Mouse (Mus musculus) forebrain, postnatal 0 days (tissue): ENCODE results near the gene Lhfpl2. TPM values are rescaled to one million over a fixed set of nuclear protein-coding genes. Genes with fewer than 3 reads are reported as not detected.

ENCODE experiments used
- ATAC-seq: fragments of 200-750 bp; cut with Nextera tagmentation; 2 replicates; pipeline ENCODE4 v1.8.0; 2017; ENCODE audit warnings: mild to moderate bottlenecking, moderate library complexity
- DNase-seq: peaks from one replicate; pipeline ENCODE4 v3.0.0-alpha.2; 2015
- H3K27ac ChIP-seq: fragments of 300-500 bp; sonication (generic); 2 replicates; pipeline ENCODE4 v1.5.1; 2014; ENCODE audit warnings: low read depth, mild to moderate bottlenecking, antibody characterized with exemption, low read length, moderate library complexity, mixed read lengths
- H3K27me3 ChIP-seq: fragments of 300-500 bp; sonication (generic); 2 replicates; pipeline ENCODE4 v1.6.1; 2014; ENCODE audit warnings: mild to moderate bottlenecking, low read length, mixed read lengths; ENCODE audit not compliant: insufficient read depth
- H3K36me3 ChIP-seq: fragments of 300-500 bp; sonication (generic); 2 replicates; pipeline ENCODE4 v1.6.1; 2014; ENCODE audit warnings: mild to moderate bottlenecking, moderate library complexity; ENCODE audit not compliant: insufficient read depth
- H3K4me1 ChIP-seq: fragments of 300-500 bp; sonication (generic); 2 replicates; pipeline ENCODE4 v1.6.1; 2014; ENCODE audit warnings: antibody characterized with exemption; ENCODE audit not compliant: insufficient read depth
- H3K4me2 ChIP-seq: fragments of 300-500 bp; sonication (generic); 2 replicates; pipeline ENCODE4 v1.6.1; 2014; ENCODE audit warnings: low read depth, mild to moderate bottlenecking, moderate library complexity
- H3K4me3 ChIP-seq: fragments of 300-500 bp; sonication (generic); 2 replicates; pipeline ENCODE4 v1.5.1; 2014; ENCODE audit warnings: low read depth, low read length, mixed read lengths
- H3K9ac ChIP-seq: fragments of 300-500 bp; sonication (generic); 2 replicates; pipeline ENCODE4 v1.6.1; 2014; ENCODE audit warnings: mild to moderate bottlenecking
- H3K9me3 ChIP-seq: fragments of 300-500 bp; sonication (generic); 2 replicates; pipeline ENCODE4 v1.6.1; 2016; ENCODE audit warnings: low read length
- CTCF ChIP-seq: sonication (generic); IDR thresholded peaks from 2 replicates; pipeline ENCODE4 v1.5.1; 2016; ENCODE audit warnings: antibody characterized with exemption, control low read depth, low read depth
- WGBS: fragments of 180-500 bp; shearing (Covaris S2); extraction: QIAGEN DNeasy Blood & Tissue Kit; methylation state at CpG from one replicate; pipeline ENCODE4 v1.1.7; 2014; 5-methylcytosine and 5-hydroxymethylcytosine counted together
- polyA plus RNA-seq: library from polyadenylated mRNA; unstranded; fragments of >200 nt; fragmentation: Nextera tagmentation; extraction: Ambion mirVana; gene quantifications from 2 replicates; pipeline ENCODE4 v1.2.1, GENCODE M21; 2015
- total RNA-seq: library from RNA; depleted of rRNA; stranded (reverse); fragments of >200 nt; gene quantifications from 2 replicates; pipeline ENCODE4 v1.2.3, GENCODE M21; 2014

Gene Lhfpl2
- total and polyA plus RNA-seq, 2 experiments from 2014 or later, result 13.3 to 23.6 TPM

GRCm38 (mm10) chr13:94207973-94208372, 150.4 kb downstream of the Lhfpl2 start:
- Histone ChIP-seq H3K27ac (no peak overlapping the region), H3K9me3 (no peaks in the 10 kb centered on the region), H3K36me3 (peaks cover 12% of the 10 kb centered on the region), H3K27me3 (no peaks in the 10 kb centered on the region), H3K4me2 (no peak overlapping the region), H3K4me3 (no peak overlapping the region), H3K9ac (no peak overlapping the region), H3K4me1 (peaks cover 8% of the 10 kb centered on the region)
- TF ChIP-seq CTCF, result no peak
- 97% methylated on average over 16 of the region's 16 CpGs for WGBS
- DNase-seq (no peak), ATAC-seq (no peak)

- peaks cover 15% of the 10 kb centered on the region for H3K36me3 ChIP-seq
- H3K9me3 ChIP-seq, result no peaks in the 10 kb centered on the region
- H3K27ac ChIP-seq, result no peak overlapping the region
- H3K4me2 ChIP-seq, result no peak overlapping the region
- DNase-seq (no peak), ATAC-seq (no peak)
- H3K9ac ChIP-seq, result no peak overlapping the region
- TF ChIP-seq CTCF, result peak; percentile 59
- peaks cover 8% of the 10 kb centered on the region for H3K4me1 ChIP-seq
- no peak overlapping the region for H3K4me3 ChIP-seq
- H3K27me3 ChIP-seq, result no peaks in the 10 kb centered on the region
Observed at GRCm38 (mm10) chr13:94208892-94209291, 151.3 kb downstream of the Lhfpl2 start.

- H3K4me1 ChIP-seq, result peaks cover 8% of the 10 kb centered on the region
- H3K27me3 ChIP-seq, result no peaks in the 10 kb centered on the region
- TF ChIP-seq CTCF, result no peak
- H3K27ac ChIP-seq, result no peak overlapping the region
- no peak overlapping the region for H3K4me2 ChIP-seq
- WGBS, result 17% methylated on average over 6 of the region's 6 CpGs
- ATAC-seq, result peak; percentile 60
- no peaks in the 10 kb centered on the region for H3K9me3 ChIP-seq
- no peak overlapping the region for H3K9ac ChIP-seq
- no peak overlapping the region for H3K4me3 ChIP-seq
- H3K36me3 ChIP-seq, result peaks cover 15% of the 10 kb centered on the region
- peak; percentile 14 for DNase-seq
Observed at GRCm38 (mm10) chr13:94211236-94212119, 153.9 kb downstream of the Lhfpl2 start.

GRCm38 (mm10) chr13:94212179-94212578, 154.6 kb downstream of the Lhfpl2 start:
- Histone ChIP-seq H3K27me3 (no peaks in the 10 kb centered on the region), H3K4me1 (peaks cover 8% of the 10 kb centered on the region), H3K27ac (no peak overlapping the region), H3K9ac (no peak overlapping the region), H3K4me3 (no peak overlapping the region), H3K4me2 (no peak overlapping the region), H3K9me3 (no peaks in the 10 kb centered on the region), H3K36me3 (peaks cover 15% of the 10 kb centered on the region)
- WGBS, result 56% methylated on average over 2 of the region's 2 CpGs
- TF ChIP-seq CTCF, result no peak
- DNase-seq (peak; percentile 75), ATAC-seq (peak; percentile 76)

- peaks cover 15% of the 10 kb centered on the region for H3K36me3 ChIP-seq
- no peak overlapping the region for H3K4me3 ChIP-seq
- H3K9me3 ChIP-seq, result no peaks in the 10 kb centered on the region
- H3K9ac ChIP-seq, result no peak overlapping the region
- DNase-seq (no peak), ATAC-seq (no peak)
- 86% methylated on average over 2 of the region's 2 CpGs for WGBS
- no peak overlapping the region for H3K4me2 ChIP-seq
- H3K4me1 ChIP-seq, result peaks cover 8% of the 10 kb centered on the region
- peak; percentile 51 for TF ChIP-seq CTCF
- H3K27me3 ChIP-seq, result no peaks in the 10 kb centered on the region
- H3K27ac ChIP-seq, result no peak overlapping the region
Observed at GRCm38 (mm10) chr13:94212716-94213115, 155.1 kb downstream of the Lhfpl2 start.

- WGBS, result 75% methylated on average over 14 of the region's 14 CpGs
- TF ChIP-seq CTCF, result no peak
- Histone ChIP-seq H3K4me2 (no peak overlapping the region), H3K4me3 (no peak overlapping the region), H3K4me1 (no peaks in the 10 kb centered on the region), H3K27ac (0 out of 2 replicates have a peak overlapping the region, but pooled peaks have one; percentile 45), H3K27me3 (no peaks in the 10 kb centered on the region), H3K36me3 (peaks cover 11% of the 10 kb centered on the region; the same call in 1 of the 2 replicates), H3K9me3 (no peaks in the 10 kb centered on the region), H3K9ac (no peak overlapping the region)
- ATAC-seq, result peak; percentile 77
- peak; percentile 42 for DNase-seq
Observed at GRCm38 (mm10) chr13:94223609-94224008, 166.0 kb downstream of the Lhfpl2 start.
